Mouse (Mus musculus) midbrain, embryonic 15.5 days (tissue): ENCODE data around the gene Wdr20. TPM values are rescaled to one million over a fixed set of nuclear protein-coding genes. Genes with fewer than 3 reads are reported as not detected.

Experiments used
- ATAC-seq: fragments of 200-750 bp; cut with Nextera tagmentation; replicated peaks from 2 replicates; pipeline ENCODE4 v1.8.0; 2017; ENCODE audit warnings: moderate TSS enrichment
- H3K27ac ChIP-seq: fragments of 300-500 bp; sonication (generic); 2 replicates; pipeline ENCODE4 v1.5.1; 2015; ENCODE audit warnings: mild to moderate bottlenecking, inconsistent platforms
- H3K27me3 ChIP-seq: fragments of 300-500 bp; sonication (generic); replicated peaks from 2 replicates; pipeline ENCODE4 v1.6.1; 2015; ENCODE audit warnings: inconsistent platforms
- H3K36me3 ChIP-seq: fragments of 300-500 bp; sonication (generic); replicated peaks from 2 replicates; pipeline ENCODE4 v1.6.1; 2015; ENCODE audit warnings: inconsistent platforms
- H3K4me1 ChIP-seq: fragments of 300-500 bp; sonication (generic); 2 replicates; pipeline ENCODE4 v1.6.1; 2015; ENCODE audit warnings: inconsistent platforms
- H3K4me2 ChIP-seq: fragments of 300-500 bp; sonication (generic); 2 replicates; pipeline ENCODE4 v1.6.1; 2015; ENCODE audit warnings: inconsistent platforms, mild to moderate bottlenecking, moderate library complexity
- H3K4me3 ChIP-seq: fragments of 300-500 bp; sonication (generic); 2 replicates; pipeline ENCODE4 v1.5.1; 2015; ENCODE audit warnings: mild to moderate bottlenecking, inconsistent platforms
- H3K9ac ChIP-seq: fragments of 300-500 bp; sonication (generic); 2 replicates; pipeline ENCODE4 v1.6.1; 2015; ENCODE audit warnings: mild to moderate bottlenecking, inconsistent platforms
- H3K9me3 ChIP-seq: fragments of 300-500 bp; sonication (generic); 2 replicates; pipeline ENCODE4 v1.6.1; 2016; ENCODE audit warnings: inconsistent platforms
- WGBS: fragments of 180-500 bp; shearing (Covaris S2); methylation state at CpG from one replicate; pipeline ENCODE4 v1.1.7; 2015; ENCODE audit warnings: mixed read lengths; 5-methylcytosine and 5-hydroxymethylcytosine counted together
- polyA plus RNA-seq: library from polyadenylated mRNA; unstranded; fragments of >200 nt; fragmentation: Nextera tagmentation; extraction: Ambion mirVana; gene quantifications from 2 replicates; pipeline ENCODE4 v1.2.1, GENCODE M21; 2015

The Wdr20 gene
- polyA plus RNA-seq, 1 experiment from 2014 or later: 25.5 TPM

- ATAC-seq: no peak
- Histone ChIP-seq H3K27ac (no peak overlapping the region), H3K4me2 (no peak overlapping the region), H3K4me1 (no peaks in the 10 kb centered on the region), H3K27me3 (no peaks in the 10 kb centered on the region), H3K9me3 (no peaks in the 10 kb centered on the region), H3K36me3 (peaks cover 3% of the 10 kb centered on the region; the same call in 1 of the 2 replicates), H3K9ac (no peak overlapping the region), H3K4me3 (no peak overlapping the region)
- 95% methylated on average over 6 of the region's 6 CpGs for WGBS
Measured at GRCm38 (mm10) chr12:110813624-110814023, 75.9 kb downstream of the Wdr20 start.

GRCm38 (mm10) chr12:110814924-110815323 is 77.2 kb downstream of the Wdr20 start:
- Histone ChIP-seq H3K4me3 (no peak overlapping the region), H3K9me3 (no peaks in the 10 kb centered on the region), H3K9ac (no peak overlapping the region), H3K4me2 (no peak overlapping the region), H3K27ac (no peak overlapping the region), H3K4me1 (no peaks in the 10 kb centered on the region), H3K36me3 (peaks cover 3% of the 10 kb centered on the region; the same call in 1 of the 2 replicates), H3K27me3 (no peaks in the 10 kb centered on the region)
- WGBS: 81% methylated on average over 17 of the region's 17 CpGs
- no peak for ATAC-seq

- 96% methylated on average over 2 of the region's 2 CpGs for WGBS
- H3K36me3 ChIP-seq: peaks cover 3% of the 10 kb centered on the region; the same call in 1 of the 2 replicates
- no peak overlapping the region for H3K27ac ChIP-seq
- no peak overlapping the region for H3K4me2 ChIP-seq
- no peak overlapping the region for H3K9ac ChIP-seq
- ATAC-seq: no peak
- no peaks in the 10 kb centered on the region for H3K9me3 ChIP-seq
- H3K4me3 ChIP-seq: no peak overlapping the region
- H3K27me3 ChIP-seq: no peaks in the 10 kb centered on the region
- no peaks in the 10 kb centered on the region for H3K4me1 ChIP-seq
Measured at GRCm38 (mm10) chr12:110816833-110817232, 79.1 kb downstream of the Wdr20 start.

- Histone ChIP-seq H3K4me3 (no peak overlapping the region), H3K27me3 (no peaks in the 10 kb centered on the region), H3K27ac (no peak overlapping the region), H3K4me1 (no peaks in the 10 kb centered on the region), H3K9ac (no peak overlapping the region), H3K9me3 (no peaks in the 10 kb centered on the region), H3K36me3 (no peaks in the 10 kb centered on the region), H3K4me2 (no peak overlapping the region)
- ATAC-seq: no peak
- WGBS: 85% methylated on average over 8 of the region's 8 CpGs
Measured at GRCm38 (mm10) chr12:110819367-110819766, 81.6 kb downstream of the Wdr20 start.

GRCm38 (mm10) chr12:110821787-110822186 is 84.0 kb downstream of the Wdr20 start:
- no peaks in the 10 kb centered on the region for H3K9me3 ChIP-seq
- no peak overlapping the region for H3K4me2 ChIP-seq
- no peaks in the 10 kb centered on the region for H3K4me1 ChIP-seq
- no peak overlapping the region for H3K4me3 ChIP-seq
- WGBS: 99% methylated on average over 2 of the region's 2 CpGs
- no peaks in the 10 kb centered on the region for H3K27me3 ChIP-seq
- no peak overlapping the region for H3K9ac ChIP-seq
- H3K36me3 ChIP-seq: no peaks in the 10 kb centered on the region
- H3K27ac ChIP-seq: no peak overlapping the region
- no peak for ATAC-seq

- Histone ChIP-seq H3K27me3 (no peaks in the 10 kb centered on the region), H3K27ac (no peak overlapping the region), H3K4me2 (no peak overlapping the region), H3K9ac (no peak overlapping the region), H3K36me3 (0 out of 2 replicates have a peak, but pooled peaks cover 2% of the 10 kb centered on the region), H3K4me1 (no peaks in the 10 kb centered on the region), H3K9me3 (no peaks in the 10 kb centered on the region), H3K4me3 (no peak overlapping the region)
- no peak for ATAC-seq
- 91% methylated on average over 7 of the region's 7 CpGs for WGBS
Measured at GRCm38 (mm10) chr12:110822366-110822765, 84.6 kb downstream of the Wdr20 start.

- no peak overlapping the region for H3K4me3 ChIP-seq
- WGBS: 97% methylated on average over 4 of the region's 4 CpGs
- ATAC-seq: no peak
Measured at GRCm38 (mm10) chr12:110828908-110829307, 91.2 kb downstream of the Wdr20 start.

GRCm38 (mm10) chr12:110830293-110831024 is 92.7 kb downstream of the Wdr20 start:
- no peaks in the 10 kb centered on the region for H3K9me3 ChIP-seq
- 0 out of 2 replicates have a peak, but pooled peaks cover 3% of the 10 kb centered on the region for H3K36me3 ChIP-seq
- H3K4me2 ChIP-seq: no peak overlapping the region
- H3K9ac ChIP-seq: no peak overlapping the region
- H3K27me3 ChIP-seq: no peaks in the 10 kb centered on the region
- H3K4me3 ChIP-seq: no peak overlapping the region
- H3K27ac ChIP-seq: no peak overlapping the region
- no peak for ATAC-seq
- 86% methylated on average over 9 of the region's 11 CpGs for WGBS
- H3K4me1 ChIP-seq: no peaks in the 10 kb centered on the region

More at GRCm38 (mm10) chr12:110828908-110829307, 91.2 kb downstream of the Wdr20 start:
- H3K4me1 ChIP-seq: no peaks in the 10 kb centered on the region
- no peak overlapping the region for H3K27ac ChIP-seq
- no peaks in the 10 kb centered on the region for H3K9me3 ChIP-seq
- H3K36me3 ChIP-seq: 0 out of 2 replicates have a peak, but pooled peaks cover 3% of the 10 kb centered on the region
- H3K4me2 ChIP-seq: no peak overlapping the region
- no peaks in the 10 kb centered on the region for H3K27me3 ChIP-seq
- H3K9ac ChIP-seq: no peak overlapping the region

- ATAC-seq: no peak
- no peak overlapping the region for H3K4me2 ChIP-seq
- H3K9me3 ChIP-seq: no peaks in the 10 kb centered on the region
- H3K9ac ChIP-seq: no peak overlapping the region
- H3K36me3 ChIP-seq: no peaks in the 10 kb centered on the region
- no peaks in the 10 kb centered on the region for H3K27me3 ChIP-seq
- H3K27ac ChIP-seq: no peak overlapping the region
- 96% methylated on average over 3 of the region's 3 CpGs for WGBS
- H3K4me1 ChIP-seq: peaks cover 17% of the 10 kb centered on the region
- no peak overlapping the region for H3K4me3 ChIP-seq
Measured at GRCm38 (mm10) chr12:110835182-110835581, 97.4 kb downstream of the Wdr20 start.

- Histone ChIP-seq H3K4me1 (peaks cover 24% of the 10 kb centered on the region), H3K4me2 (no peak overlapping the region), H3K27me3 (no peaks in the 10 kb centered on the region), H3K9me3 (no peaks in the 10 kb centered on the region), H3K4me3 (no peak overlapping the region), H3K36me3 (no peaks in the 10 kb centered on the region), H3K27ac (peak overlapping the region; percentile 71), H3K9ac (peak overlapping the region; percentile 7; the same call in 1 of the 2 replicates)
- ATAC-seq: no peak
- WGBS: 41% methylated on average over 6 of the region's 6 CpGs
Measured at GRCm38 (mm10) chr12:110836729-110837128, 99.0 kb downstream of the Wdr20 start.

GRCm38 (mm10) chr12:110837192-110837841 is 99.6 kb downstream of the Wdr20 start:
- peak overlapping the region; percentile 7; the same call in 1 of the 2 replicates for H3K9ac ChIP-seq
- no peaks in the 10 kb centered on the region for H3K27me3 ChIP-seq
- H3K4me1 ChIP-seq: peaks cover 24% of the 10 kb centered on the region
- no peak for ATAC-seq
- H3K9me3 ChIP-seq: no peaks in the 10 kb centered on the region
- 34% methylated on average over 5 of the region's 5 CpGs for WGBS
- H3K4me3 ChIP-seq: no peak overlapping the region
- peak overlapping the region; percentile 71 for H3K27ac ChIP-seq
- H3K4me2 ChIP-seq: no peak overlapping the region
- no peaks in the 10 kb centered on the region for H3K36me3 ChIP-seq

GRCm38 (mm10) chr12:110837850-110838249 is 100.1 kb downstream of the Wdr20 start:
- WGBS: 82% methylated on average over 8 of the region's 8 CpGs
- Histone ChIP-seq H3K4me3 (no peak overlapping the region), H3K36me3 (no peaks in the 10 kb centered on the region), H3K4me1 (peaks cover 24% of the 10 kb centered on the region), H3K27ac (no peak overlapping the region), H3K9me3 (no peaks in the 10 kb centered on the region), H3K27me3 (no peaks in the 10 kb centered on the region), H3K4me2 (no peak overlapping the region), H3K9ac (no peak overlapping the region)
- no peak for ATAC-seq
